Mouse (Mus musculus) liver, embryonic 14.5 days (tissue): ENCODE data around the gene Rora.

Experiments
- CTCF ChIP-seq: IDR thresholded peaks from 2 replicates; pipeline ENCODE4 v1.5.1; 2016; ENCODE audit warnings: antibody characterized with exemption, low read depth, control low read depth
- EP300 ChIP-seq: IDR thresholded peaks from 2 replicates; pipeline ENCODE4 v1.6.1; 2016; ENCODE audit warnings: antibody characterized with exemption, low read depth

DNA sequence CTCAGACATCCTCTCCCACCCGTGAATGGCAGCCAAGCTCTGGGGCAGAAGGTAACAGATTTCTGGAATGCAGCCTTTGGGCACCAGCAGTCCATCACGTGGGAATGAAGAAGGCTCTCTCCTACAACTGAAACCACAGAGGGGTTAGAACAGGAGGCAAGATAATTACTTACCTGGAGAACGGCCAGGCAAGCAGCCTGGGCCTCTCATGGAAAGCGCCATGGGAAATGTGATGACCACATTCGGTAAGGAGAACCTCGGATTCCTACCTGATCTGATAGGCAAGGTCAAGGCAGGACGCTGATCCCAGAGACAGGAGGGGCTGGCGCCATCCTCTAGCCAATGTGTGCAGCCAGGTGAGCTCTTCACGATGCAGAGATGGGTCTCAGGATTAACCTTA lies 39.6 kb upstream of the Rora start:
- TF ChIP-seq CTCF (no peak), EP300 (no peak)
